Mouse (Mus musculus): Measurements from ENCODE around the gene Asic2.
"Not testable (repeated sequence)": the region's sequence is repeated elsewhere in the genome, so short reads cannot be mapped to it uniquely, and the experiment has no call there.

The Asic2 gene

DNA sequence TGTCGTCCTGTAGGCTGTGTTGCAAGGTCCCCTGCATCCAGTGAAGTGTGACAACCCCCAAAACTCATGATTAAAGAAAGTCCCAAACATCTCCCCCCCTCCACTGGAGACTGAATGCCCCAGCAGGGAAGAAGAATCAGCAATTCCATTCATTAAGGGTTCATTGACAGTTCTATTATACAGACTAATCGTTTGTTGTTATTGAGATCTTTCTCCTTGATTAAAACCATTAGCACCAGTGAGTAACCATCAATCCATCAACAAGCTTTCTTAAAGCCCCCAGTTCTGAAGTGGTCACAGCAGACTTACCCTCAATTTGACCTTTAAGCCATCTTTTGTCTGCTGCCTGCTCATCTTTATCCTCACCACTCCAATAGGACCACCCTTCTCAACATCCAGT lies 688.2 kb downstream of the Asic2 start:
- DNase-seq = no peak

DNA sequence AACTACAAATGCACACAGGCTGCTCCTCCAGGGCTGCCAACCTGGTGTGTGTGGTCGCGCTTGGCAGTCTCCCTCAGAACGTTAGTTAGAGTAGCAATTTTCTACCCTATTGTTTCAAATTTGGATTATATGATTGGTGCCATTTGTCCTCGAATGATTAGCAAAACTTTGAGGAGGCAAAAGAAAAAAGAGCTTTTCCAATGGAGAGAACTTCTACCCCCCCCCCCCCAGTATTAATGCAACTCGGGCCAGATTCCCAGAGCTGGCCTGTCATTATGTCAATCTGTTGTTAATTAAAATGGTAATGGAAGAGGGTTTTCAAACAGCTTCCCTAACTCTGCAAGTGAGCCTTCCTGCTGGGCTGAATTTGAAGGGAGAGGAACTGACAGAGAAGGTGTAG lies 690.9 kb downstream of the Asic2 start:
- no peak for DNase-seq

DNA sequence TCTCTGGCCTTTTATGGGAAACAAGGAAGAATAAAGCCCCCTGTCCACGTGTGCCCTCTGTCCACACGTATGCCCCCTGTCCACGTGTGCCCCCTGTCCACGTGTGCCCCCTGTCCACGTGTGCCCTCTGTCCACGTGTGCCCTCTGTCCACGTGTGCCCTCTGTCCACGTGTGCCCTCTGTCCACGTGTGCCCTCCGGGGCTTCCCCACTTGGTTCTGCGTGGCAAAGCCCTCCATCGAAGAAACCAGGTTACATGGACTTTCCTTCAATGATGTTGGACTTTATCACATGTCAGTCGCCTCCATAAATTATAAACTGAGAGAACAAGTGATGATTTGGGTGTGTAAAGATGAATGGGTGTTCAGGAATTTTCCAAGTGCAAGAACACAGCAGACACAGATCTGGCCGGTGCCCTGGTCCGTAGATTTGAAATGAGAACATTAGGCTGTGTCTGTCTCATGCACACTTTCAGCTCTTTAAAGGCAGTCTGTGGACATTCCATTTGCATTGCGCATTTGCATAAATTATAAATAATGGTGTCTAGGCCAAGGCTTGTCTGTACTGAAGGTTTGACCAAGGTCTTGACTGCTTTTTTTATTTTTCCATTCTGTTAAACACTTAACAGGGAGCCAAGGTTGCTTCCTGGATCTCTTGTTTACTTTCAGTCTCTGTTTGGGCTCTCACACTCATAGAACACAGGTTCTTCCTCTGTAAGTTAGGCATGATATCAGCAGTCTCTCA lies 695.4 kb downstream of the Asic2 start:
- DNase-seq = no peak

DNA sequence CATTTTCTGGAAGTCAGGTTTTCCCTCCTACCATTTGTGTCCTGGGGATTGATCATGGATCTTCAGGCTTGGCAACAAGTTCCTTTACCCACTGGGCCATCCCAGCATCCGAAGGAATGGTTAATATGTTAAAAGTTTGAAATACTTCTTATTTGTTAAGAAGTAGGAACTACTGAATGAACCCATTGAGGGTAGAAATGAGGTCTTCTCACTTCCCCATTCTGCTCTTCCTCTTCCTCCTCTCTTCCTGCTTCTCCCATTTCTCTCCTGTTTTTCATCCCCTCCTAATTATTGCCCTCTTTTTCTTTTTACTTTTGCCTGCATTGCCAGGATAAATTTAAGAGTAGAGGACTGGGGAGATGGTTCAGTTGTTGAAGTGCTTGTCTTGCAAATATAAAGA lies 696.8 kb downstream of the Asic2 start:
- DNase-seq = no peak

DNA sequence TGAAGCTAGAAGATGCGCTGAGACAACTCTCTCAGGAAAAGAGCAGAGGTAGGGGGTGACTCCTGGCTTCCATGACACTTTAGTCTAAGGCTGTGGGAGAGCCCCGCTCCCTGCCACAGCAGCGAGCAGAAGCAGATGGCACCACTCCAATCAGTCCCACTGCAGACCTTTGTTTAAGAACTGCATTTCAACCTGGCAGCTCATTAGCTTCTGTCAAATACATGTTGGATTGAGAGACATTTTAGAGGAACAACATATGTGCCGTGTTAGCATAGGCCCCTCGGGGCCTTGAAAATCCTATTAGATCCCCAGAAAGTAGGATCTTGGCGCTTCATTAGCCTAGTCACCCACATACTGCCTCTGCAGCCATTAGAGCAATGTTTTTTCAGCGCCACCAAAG lies 697.7 kb downstream of the Asic2 start:
- no peak for DNase-seq

DNA sequence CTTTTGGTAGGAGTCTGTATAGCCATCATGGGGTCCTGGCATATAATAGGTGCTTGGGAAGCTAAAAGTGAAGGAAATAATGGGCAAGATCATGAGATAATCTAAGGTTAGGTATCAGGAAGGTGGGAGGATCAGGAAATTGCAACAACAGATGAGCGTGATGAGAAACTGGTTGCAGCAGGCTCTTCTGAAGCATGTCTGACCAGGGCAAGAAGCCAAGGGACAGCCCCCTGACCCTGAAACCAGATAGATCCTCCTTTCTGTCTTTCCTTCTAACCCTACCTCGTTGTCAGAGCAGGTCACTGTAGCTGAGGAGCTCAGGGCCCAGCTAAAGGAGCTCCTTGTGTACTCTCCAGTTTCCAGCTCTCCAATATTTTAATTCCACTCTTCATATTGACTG lies 704.5 kb downstream of the Asic2 start:
- no peak for DNase-seq

DNA sequence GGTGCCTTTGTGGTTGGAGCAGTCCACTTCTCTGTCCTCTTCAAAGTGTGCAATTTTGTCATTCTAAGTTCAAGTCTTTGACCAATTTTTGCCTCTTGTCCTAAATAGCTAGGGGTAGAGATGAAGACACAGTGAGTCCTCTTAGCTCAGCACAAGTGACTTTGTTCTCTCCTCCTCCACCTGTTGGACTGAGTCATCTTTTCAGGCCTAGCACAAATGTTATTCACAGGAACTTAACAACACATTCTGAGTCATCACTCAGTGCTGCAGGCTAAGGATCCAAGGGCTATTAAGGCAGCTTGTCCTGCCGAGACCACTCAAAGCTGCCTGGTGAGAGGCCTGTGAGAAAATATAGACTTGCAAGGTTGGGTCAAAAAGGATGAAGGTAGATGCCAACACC lies 705.1 kb downstream of the Asic2 start:
- no peak for DNase-seq

DNA sequence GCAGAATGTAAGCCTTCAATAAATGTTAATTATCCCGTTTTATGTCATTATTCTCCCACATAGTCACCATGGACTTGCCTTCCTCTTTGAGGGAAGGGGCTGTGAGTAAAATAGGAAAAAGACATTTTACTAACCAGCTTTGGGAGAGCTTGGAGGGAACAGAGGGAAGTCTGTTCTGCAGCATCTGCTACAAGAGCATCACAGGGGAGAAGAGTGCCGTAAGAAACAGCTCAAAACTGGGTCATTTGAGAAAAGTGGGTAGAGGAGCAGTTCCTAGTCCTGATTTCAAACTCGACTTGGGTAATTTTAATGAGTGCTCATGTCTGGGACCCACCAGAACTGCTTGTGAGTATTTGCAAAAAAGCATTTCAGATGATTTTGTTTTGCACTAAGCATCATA lies 707.0 kb downstream of the Asic2 start:
- DNase-seq = no peak

DNA sequence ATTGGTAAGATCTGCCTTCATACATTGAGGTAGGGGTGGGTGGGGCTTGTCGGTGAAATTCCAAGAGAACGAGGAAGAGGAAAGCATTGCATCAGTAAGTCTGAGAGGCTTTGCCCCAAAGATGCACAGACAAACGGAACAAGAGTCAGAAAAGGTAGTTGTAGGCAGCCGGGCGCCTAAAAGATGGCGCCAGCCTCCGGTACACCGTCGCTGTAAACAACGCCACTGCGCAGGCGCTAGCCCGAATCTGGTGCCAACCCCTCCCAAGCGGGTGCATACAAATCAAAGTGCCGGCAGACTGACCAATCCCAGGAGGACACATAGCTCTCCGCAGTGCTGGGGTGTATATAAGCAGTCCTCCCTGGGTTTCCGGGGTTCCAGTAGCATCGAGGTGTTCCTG lies 727.1 kb downstream of the Asic2 start:
- not testable (repeated sequence) for DNase-seq

DNA sequence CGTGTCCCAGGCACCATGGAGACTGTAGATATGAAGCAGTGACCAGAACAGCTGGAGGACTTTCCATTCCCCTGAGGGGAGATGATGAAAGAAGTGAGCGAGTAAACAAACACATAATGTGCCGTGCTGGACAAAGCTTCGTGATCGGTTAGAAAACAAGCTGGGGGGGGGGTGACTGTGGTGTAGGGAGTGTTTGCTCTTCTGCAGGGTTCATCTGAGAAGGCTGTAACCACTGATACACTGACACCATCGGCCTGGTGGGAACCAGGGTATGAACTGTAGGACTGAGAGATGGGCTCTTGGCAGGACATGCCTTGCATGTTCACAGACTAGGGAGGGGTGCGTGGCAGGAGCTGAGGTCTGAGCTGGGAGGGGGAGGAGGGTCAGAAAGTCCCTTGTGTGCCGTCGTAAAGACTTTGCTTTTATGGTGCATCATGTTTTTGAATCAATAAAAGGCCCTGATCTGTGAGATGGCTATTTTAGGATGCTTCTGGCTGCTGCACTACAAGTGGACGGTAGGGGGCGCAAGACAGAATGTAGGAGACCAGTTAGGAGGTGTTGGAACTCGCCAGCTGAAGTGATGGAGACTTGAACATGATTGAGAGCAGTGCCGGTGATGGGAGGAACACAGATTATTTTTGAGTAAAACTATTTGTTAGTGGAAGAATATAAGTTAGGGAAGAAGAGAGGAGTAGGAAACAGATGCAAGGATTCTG lies 728.1 kb downstream of the Asic2 start:
- no peak for DNase-seq

DNA sequence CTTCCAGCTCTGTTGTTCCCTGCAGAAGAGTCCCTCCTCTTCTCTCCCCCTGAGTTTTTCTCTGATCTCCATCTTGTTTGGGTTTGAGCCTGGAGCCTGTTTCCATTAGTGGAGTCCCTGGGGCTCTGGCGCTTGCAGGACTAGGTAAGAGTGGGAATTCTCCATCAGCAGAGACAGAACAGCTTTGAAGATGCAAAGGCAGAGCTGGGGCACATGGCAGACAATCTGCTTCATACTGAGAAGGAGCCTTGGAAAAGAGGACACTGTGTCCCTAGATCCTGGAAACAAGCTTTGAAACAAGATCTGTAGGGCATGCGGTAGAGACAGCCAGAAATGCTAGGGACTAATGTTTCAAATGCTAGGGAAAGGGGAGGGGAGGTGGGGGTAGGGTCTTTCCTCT lies 729.2 kb downstream of the Asic2 start:
- no peak for DNase-seq

DNA sequence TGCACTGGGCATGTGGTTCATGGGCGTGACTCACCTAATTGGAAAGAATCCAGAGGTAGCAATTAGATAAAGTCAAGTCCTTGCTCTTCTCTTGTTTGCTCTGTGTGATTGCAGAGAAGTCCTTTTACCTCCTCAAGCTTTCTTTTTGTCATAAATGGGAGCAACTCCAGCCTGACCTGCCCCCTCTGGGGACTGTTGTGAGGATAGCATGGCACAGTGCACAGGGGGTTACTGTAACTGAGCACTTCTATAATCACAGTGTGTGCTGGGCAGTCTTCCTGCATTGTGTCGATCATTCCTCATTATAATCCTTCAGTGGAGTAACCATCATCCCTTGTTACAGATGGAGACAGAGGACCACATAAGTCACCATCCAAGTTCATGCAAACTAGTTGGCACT lies 732.2 kb downstream of the Asic2 start:
- DNase-seq = no peak

DNA sequence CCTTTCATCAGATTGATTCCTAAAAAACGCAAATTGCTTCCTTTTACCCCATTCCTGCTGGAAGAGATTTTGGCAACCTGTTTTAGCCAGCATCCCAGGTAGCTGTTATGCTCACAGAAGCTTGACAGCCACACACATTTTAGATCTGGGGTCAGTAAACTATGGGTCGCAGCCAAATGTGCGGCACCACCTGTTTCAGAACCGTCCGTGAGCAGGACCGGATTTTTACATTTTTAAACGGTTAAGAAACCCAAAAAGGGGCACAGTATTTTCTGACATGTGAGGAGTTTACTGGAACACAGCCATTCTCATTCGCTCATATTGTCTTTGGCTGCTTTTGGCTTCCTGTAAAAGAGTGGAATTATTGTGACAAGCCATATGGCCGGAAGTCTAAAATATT lies 744.9 kb downstream of the Asic2 start:
- no peak for DNase-seq

DNA sequence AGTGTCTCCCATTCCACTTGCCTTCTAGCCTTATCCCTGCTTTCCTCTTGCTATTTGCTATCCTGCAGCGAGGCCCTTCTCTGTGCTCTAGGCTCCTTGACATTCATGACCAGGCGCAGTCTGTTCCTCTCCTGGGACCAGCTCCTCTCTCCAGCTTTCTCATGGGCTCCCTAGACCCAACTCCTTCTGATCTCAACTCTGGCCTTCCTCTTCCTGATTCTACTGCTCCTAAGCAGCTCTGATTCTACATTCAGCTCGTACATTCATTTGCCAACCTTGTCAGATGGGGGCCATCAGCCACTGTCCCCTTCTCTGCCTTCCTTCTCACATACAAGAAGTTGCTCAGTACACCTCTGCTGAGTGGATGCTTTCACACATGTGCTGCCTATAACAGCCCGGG lies 747.5 kb downstream of the Asic2 start:
- no peak for DNase-seq

DNA sequence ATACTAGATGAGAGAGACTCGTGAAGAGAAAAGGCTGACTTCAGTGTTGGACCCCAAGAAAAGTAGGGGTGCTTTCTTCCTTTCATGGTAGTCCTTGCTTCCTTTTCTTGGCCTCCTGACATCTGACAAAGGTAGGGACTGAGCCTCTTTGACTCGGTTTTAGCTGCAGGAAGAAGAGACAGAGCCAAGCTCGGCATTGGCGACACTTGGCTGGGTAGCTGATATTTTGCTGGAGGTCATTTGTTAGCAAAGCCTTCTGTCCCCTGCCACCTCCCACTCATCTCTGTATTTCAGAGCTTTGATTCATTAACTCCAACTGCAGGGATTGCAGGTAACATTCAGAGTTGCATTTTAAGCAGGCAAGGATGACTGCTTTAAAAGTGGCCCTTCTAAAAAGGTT lies 762.8 kb downstream of the Asic2 start:
- DNase-seq = no peak

DNA sequence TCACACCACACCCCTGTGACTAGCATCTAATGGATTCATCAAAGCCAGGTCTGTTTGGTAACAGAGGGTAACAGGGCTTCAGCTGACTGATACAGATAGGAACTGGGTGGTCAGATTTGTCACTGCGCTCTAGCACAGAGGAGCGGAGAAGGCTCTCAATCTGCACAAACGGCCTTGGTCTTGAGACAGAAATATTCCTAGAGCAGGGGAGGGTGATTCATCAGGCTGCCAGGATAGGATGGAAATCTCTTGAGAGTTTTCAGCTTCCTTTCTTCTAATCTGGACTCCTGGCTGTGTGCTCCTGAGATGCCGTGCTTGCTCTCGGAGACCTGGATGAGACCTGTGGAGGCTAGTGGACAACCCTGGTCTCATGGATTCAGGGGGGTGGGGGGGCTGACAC lies 765.7 kb downstream of the Asic2 start:
- no peak for DNase-seq

DNA sequence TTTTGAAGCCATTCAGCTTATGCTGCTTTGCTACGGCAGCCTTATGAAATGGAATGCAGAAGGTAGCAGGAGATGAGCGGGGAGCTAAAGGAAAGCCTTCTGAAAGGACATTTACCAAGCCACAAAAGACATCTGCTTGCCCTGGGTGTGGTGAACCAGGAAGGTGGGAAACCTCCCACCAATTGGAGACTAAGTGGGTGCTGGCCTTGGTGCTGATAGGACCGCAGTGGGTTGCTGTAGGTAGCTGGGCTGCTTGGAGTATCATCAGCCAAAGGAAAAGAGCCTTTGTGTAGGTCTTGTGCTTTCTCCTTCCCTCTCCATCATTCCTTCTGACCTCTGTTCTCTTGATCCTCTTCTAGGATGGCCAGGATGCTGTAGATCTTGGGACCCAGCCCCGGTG lies 774.4 kb downstream of the Asic2 start:
- no peak for DNase-seq

DNA sequence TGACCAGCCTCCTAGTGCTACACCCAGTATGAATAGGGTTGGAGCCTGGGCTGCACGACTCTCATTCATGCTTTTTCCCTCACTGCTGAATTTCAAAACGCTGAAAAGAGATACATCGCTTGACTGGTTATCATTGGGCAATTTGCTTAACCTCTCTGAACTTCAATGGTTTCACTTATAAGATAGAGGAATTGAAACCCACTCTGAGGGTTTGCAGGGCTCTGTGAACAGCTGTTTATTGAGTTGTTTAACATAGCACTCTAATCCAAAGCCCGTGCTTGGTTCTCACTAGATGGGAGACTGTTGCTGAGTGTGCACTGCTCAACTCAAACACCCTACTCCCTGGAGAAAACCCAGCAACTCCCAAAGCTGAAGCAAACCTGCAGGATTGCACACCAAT lies 776.1 kb downstream of the Asic2 start:
- no peak for DNase-seq

DNA sequence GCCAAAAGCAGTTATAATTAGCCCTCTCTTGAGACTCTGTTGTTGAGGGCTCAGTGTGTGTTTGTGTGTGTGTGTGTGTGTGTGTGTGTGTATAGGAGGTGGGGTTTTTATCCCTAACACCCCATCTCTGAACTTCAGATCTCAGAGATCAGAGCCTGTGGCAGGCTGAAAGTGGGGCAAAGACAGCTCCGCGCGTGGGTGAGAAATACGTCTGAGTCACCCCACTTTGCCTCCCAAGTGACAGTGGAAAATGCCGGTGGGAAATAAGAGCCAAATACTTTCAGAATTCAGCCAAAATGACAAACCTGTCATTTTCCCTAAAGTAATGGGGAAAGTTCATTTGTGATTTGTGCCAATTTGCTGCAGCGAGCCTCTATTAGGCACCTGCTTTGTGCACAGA lies 779.2 kb downstream of the Asic2 start:
- no peak for DNase-seq

DNA sequence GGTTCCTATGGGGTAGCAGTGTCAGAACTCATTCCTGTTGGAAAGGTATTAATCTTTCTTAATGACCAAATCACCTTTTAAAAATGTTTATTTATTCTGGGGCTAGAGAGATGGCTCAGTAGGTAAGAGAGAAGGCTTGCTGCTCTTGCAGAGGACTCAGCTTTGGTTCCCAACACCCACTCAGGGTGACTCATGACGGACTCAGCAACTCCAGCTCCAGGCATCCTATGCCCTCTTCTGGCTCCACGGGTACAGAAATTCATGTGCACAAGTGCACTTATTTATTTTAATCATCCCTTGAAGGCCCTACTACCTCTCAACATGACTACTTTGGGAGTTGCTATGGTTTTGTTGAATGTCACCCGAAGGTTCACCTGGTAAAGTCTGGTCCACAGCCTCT lies 780.4 kb downstream of the Asic2 start:
- no peak for DNase-seq

DNA sequence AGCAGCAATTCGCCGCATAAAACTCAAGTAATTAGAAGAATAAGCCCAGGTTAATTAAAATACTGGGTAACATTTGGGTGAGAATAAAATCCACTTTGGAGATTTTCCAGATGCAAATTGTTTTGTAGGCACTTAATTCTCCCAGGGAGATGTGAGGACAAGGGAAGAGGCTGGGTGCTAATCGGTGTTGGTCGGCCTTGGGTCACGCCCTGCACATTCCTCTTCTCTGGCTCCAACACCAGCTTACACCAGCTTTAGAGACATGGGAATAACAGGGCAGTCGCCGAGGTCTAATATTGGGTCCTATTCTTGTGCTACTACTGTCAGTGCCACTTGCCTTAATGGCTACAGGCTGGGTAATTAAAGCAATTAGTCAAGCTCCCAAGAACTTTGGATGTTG lies 783.5 kb downstream of the Asic2 start:
- DNase-seq = no peak

DNA sequence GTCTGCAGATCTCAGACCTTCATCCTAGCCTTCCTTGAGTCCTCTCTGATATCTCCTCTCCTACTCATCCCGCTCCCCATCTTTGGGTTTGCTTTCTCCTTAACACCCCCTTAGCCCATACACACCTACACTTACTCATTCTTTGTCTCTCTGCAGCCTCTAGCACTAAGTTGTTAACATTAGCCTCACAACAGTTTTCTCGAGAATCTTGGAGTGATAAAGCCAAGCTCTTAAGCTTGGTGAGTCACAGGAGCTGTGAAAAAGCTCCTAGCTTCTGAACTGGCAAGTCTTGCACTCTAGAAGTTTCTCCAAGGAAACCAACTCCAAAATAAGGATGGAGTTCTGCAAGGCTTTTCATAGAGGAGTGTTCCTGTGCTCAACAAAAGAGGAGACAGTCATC lies 803.4 kb downstream of the Asic2 start:
- DNase-seq = no peak

DNA sequence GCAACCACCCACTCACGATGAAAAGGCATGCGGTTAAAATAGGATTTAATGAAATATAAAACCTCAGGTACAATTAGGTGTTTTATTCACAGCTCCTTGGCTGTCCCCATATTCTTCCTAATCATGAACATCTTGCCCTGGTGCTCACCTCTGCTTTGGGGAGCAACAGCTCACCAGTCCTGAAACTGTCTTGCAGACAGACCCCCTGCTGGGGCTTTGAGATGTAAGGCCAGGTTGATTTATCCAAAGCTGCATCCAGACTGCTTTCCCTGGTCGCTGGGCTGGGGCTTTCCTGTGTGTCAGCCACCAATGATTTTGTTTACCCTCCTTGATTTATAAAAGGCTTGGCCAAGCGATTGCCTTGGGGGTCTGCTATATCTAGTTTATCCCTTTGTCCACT lies 805.2 kb downstream of the Asic2 start:
- DNase-seq = no peak

DNA sequence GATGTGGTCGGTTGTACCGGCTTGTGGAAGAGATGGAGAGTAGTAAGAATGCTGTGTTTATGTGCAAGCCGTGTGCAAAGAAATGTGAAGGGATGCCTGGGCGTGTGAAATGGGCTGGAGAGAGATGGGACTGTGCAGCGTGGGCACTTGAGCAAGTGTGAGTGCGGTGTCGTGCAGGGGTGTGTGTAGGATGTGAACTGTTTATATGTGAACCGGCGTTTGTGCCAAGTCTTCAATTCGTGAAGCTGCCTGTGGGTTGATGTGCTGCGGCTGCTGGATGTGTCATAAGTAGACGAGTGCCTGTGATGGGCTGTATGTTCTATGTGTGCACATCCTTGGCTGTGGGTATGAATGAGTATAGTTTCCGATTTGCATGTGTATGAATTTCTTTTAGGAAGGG lies 814.4 kb downstream of the Asic2 start:
- no peak for DNase-seq
